Mouse (Mus musculus) bone marrow macrophage, adult 2 months (primary cell): Measurements from ENCODE around the gene Aff3.

ENCODE experiments used
- CTCF ChIP-seq: IDR thresholded peaks from 2 replicates; pipeline ENCODE4 v1.5.1; 2012; ENCODE audit warnings: low read depth, mild to moderate bottlenecking, low read length, moderate library complexity
- POLR2A ChIP-seq: IDR thresholded peaks from 2 replicates; pipeline ENCODE4 v1.6.1; 2012; ENCODE audit warnings: mild to moderate bottlenecking, low read depth, low read length, borderline replicate concordance

GRCm38 (mm10) chr1:38286551-38286950, 378.2 kb downstream of the Aff3 start:
- TF ChIP-seq CTCF (no peak), POLR2A (no peak)
